Mouse (Mus musculus) erythroblast, embryonic 14.5 days (primary cell): Measurements from ENCODE around the gene Wdr53.

ENCODE experiments used
- GATA1 ChIP-seq: IDR thresholded peaks from 2 replicates; pipeline ENCODE4 v1.6.1; 2012; ENCODE audit warnings: low read length, inconsistent platforms, mixed read lengths
- TAL1 ChIP-seq: IDR thresholded peaks from 3 replicates; pipeline ENCODE4 v1.6.1; 2012; ENCODE audit warnings: low read length, inconsistent platforms, mixed read lengths

- TF ChIP-seq TAL1: no peak
- no peak for TF ChIP-seq GATA1
These were observed 32.9 kb upstream of the Wdr53 start for GRCm38 (mm10) chr16:32214156-32214555.
